Mouse (Mus musculus): ENCODE results near the gene Dthd1.

The Dthd1 gene

GRCm38 (mm10) chr5:62858282-62858681, 44.7 kb downstream of the Dthd1 start:
- no peak for DNase-seq (ENCODE audit: low spot score in 2 of 2)

DNA sequence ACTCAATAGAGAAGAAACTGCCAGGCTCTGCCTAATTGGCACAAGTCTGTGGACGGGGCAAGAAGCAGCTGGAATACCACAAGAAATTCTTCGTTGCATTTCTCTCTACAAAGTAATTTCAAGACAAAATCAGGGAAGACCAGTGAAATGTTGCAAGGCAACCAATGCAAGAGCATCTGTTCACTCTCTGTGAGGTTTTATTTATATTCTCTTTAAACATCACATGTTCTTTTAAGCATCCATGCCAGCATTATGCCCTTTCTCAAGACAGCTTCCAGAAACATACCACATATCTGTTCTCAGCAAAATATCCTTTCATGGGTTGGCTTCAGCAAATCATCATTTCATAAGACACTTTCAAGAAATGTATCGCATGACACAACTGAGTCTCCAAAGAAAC, 50.7 kb downstream of the Dthd1 start:
- DNase-seq (ENCODE audit: low spot score in 2 of 2), result peak in 1 of 2 experiments; percentile 46

DNA sequence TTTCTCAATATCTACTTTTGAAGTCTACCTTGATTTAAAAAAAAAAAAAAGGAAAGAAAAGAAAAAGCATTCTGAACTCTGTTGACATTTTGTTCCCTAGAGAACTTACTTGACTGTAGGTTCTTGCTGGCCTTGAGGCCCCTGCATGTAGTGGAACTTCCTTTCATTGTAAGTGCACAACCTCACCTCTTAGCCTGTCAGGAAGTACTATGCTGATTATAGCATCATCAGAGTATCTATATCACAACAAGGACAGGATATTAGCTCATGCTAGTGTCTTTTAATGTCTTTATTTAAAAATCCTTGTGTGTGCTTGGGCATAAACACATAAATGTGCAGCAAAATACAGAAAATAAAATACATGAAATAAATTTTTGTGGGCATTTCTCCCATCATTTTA, 53.4 kb downstream of the Dthd1 start:
- DNase-seq (ENCODE audit: low spot score in 2 of 2), result no peak

- DNase-seq (ENCODE audit: low spot score in 2 of 2), result no peak
Measured at GRCm38 (mm10) chr5:62879530-62879929, 65.9 kb downstream of the Dthd1 start.

GRCm38 (mm10) chr5:62895326-62895725, 81.7 kb downstream of the Dthd1 start:
- peak in 1 of 2 experiments; percentile 58 for DNase-seq (ENCODE audit: low spot score in 2 of 2)

DNA sequence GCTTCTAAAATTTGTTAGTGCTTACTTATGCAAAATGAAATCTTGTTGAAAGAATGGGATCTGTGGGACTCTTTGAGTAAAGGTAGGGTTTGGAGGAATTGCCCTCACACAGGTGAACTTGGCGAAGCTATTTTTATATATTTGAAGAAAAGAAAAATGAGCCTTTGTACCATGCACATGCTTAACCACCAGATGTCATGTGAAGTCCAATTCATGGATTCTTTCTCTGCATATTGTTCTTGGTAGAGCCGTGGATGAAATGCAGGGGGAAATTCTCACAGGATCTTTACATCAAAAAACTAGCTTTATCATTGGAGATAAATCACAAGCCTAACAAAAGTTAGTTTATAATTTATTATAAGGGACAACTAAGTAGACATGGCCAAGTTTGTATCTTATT, 93.3 kb downstream of the Dthd1 start:
- DNase-seq (ENCODE audit: low spot score in 2 of 2), result no peak

DNA sequence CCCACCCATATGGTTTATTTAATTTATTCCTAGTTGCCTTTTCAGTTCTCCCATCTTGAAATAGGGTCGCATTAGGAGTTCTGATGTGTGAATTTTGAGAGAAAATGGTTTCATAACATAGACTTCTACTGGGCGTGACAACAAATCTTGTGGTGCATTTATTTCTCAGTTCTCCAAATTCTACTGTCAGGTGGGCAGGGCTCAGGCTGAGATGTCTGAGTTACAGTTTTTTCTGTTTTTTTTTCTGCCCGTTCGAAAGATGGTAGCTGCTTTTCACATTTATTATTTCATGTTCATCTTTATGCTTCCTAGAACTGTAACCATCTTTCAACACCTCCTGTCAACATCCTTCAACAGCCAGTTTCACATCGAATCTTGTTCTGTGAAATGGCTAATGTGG, 95.5 kb downstream of the Dthd1 start:
- DNase-seq (ENCODE audit: low spot score in 2 of 2), result no peak

DNA sequence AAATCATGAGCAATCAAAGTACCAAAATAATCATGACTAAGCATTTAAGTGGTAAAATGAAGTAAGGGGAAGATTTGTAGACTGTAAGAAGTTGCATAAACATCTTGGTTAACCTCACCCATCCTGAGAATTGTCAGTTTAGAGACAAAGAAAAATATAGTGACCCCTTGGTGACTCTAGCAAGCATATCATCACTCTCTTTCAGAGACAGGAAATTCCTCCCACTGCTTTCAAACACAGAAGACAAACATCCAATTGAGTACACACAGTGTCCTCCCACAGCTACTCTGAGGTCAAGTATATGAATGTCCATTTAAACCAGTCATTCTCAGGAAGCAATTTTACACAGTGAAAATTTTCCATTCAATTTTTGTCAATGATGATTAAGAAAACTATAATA, 111.0 kb downstream of the Dthd1 start:
- DNase-seq (ENCODE audit: low spot score in 2 of 2), result no peak

All from frontal cortex, postnatal 36 days (tissue).